Mouse (Mus musculus) ES-Bruce4 (cell line): Measurements from ENCODE around the gene 2410002F23Rik. TPM values are rescaled to one million over a fixed set of nuclear protein-coding genes. Genes with fewer than 3 reads are reported as not detected.
A peak's percentile ranks its signal among the peaks of the same experiment; 100 is the strongest.

Source experiments
- H3K27ac ChIP-seq: 2 replicates; pipeline ENCODE4 v1.5.1; 2012; ENCODE audit warnings: low read length, inconsistent platforms; ENCODE audit not compliant: insufficient read depth
- H3K27me3 ChIP-seq: 2 replicates; pipeline ENCODE4 v1.6.1; 2012; ENCODE audit warnings: mild to moderate bottlenecking, low read length, inconsistent platforms; ENCODE audit not compliant: control insufficient read depth, poor library complexity, insufficient read depth, severe bottlenecking
- H3K36me3 ChIP-seq: 2 replicates; pipeline ENCODE4 v1.6.1; 2012; ENCODE audit warnings: inconsistent platforms, mild to moderate bottlenecking, low read length, moderate library complexity; ENCODE audit not compliant: control insufficient read depth, poor library complexity, insufficient read depth, severe bottlenecking
- H3K4me1 ChIP-seq: one replicate; pipeline ENCODE4 v1.8.1; 2011; ENCODE audit warnings: low read length; ENCODE audit not compliant: control insufficient read depth, insufficient read depth
- H3K4me3 ChIP-seq: 2 replicates; pipeline ENCODE4 v1.5.1; 2011; ENCODE audit warnings: low read depth, mild to moderate bottlenecking, low read length
- H3K9ac ChIP-seq: 2 replicates; pipeline ENCODE4 v1.6.1; 2012; ENCODE audit warnings: low read depth, mild to moderate bottlenecking, inconsistent platforms; ENCODE audit not compliant: poor library complexity, severe bottlenecking
- H3K9me3 ChIP-seq: replicated peaks from 2 replicates; pipeline ENCODE4 v1.6.1; 2012; ENCODE audit warnings: mild to moderate bottlenecking, low read length, inconsistent platforms; ENCODE audit not compliant: control insufficient read depth, poor library complexity, insufficient read depth, severe bottlenecking
- CTCF ChIP-seq: IDR thresholded peaks from one replicate; pipeline ENCODE4 v1.8.1; 2011; ENCODE audit warnings: low read depth, low read length
- EP300 ChIP-seq: IDR thresholded peaks from 2 replicates; pipeline ENCODE4 v1.6.1; 2011; ENCODE audit warnings: low read depth, low read length; ENCODE audit not compliant: insufficient read depth
- POLR2A ChIP-seq: IDR thresholded peaks from one replicate; pipeline ENCODE4 v1.8.1; 2011; ENCODE audit warnings: low read length; ENCODE audit not compliant: insufficient read depth
- polyA plus RNA-seq: library from polyadenylated mRNA; stranded (reverse); fragments of >200 nt; gene quantifications from 2 replicates; pipeline ENCODE4 v1.2.4, GENCODE M21; 2011; ENCODE audit warnings: low read depth; ENCODE audit not compliant: missing spikeins, insufficient read depth, insufficient read length

Gene 2410002F23Rik
- polyA plus RNA-seq, 1 experiment, result 76.7 TPM

DNA sequence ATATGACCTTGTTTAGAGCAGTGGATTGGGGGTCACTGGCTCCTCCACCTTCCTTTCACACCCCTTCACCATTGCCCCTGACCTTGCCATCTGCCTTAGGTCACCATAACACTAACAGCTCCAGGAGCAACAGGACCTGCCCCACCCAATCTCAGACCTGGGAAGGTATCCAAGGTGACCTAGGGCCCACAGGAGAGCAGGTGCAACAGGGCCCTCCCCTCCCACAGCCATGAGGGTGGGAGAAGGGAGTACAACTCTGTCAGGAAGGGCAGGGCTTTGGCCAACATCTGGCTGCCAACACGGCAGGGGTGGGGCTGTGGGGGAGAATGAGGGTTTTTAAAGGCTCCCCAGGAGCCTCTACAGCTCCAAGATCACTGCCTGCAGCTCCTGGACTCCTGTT, 21.4 kb upstream of the 2410002F23Rik start, which contains the start of gene Klk1:
Gene Klk1 (plus strand): TSS at position 285 of the 400 bp plus-strand sequence.
- H3K9ac ChIP-seq, result no peak within 1 kb of the TSS
- H3K4me3 ChIP-seq, result no peak within 1 kb of the TSS
- H3K27me3 ChIP-seq, result no peaks in the 10 kb centered on the region
- H3K4me1 ChIP-seq, result no peaks in the 10 kb centered on the region
- H3K36me3 ChIP-seq, result no peaks in the 10 kb centered on the region
- H3K9me3 ChIP-seq, result no peaks in the 10 kb centered on the region
- peak; percentile 78; the same call in 1 of the 2 replicates for TF ChIP-seq EP300
- no peak for TF ChIP-seq POLR2A
- TF ChIP-seq CTCF, result no peak
- no peak within 1 kb of the TSS for H3K27ac ChIP-seq

GRCm38 (mm10) chr7:44235909-44236308, 10.6 kb upstream of the 2410002F23Rik start, which contains the start of gene Gm36864:
TSS of gene Gm36864 (plus strand) at chr7:44236177.
- Histone ChIP-seq H3K36me3 (no peaks in the 10 kb centered on the region), H3K4me3 (no peak within 1 kb of the TSS), H3K27me3 (no peaks in the 10 kb centered on the region), H3K27ac (no peak within 1 kb of the TSS), H3K9me3 (no peaks in the 10 kb centered on the region), H3K4me1 (no peaks in the 10 kb centered on the region), H3K9ac (no peak within 1 kb of the TSS)
- no peak for TF ChIP-seq CTCF
- no peak for TF ChIP-seq EP300
- TF ChIP-seq POLR2A, result no peak

DNA sequence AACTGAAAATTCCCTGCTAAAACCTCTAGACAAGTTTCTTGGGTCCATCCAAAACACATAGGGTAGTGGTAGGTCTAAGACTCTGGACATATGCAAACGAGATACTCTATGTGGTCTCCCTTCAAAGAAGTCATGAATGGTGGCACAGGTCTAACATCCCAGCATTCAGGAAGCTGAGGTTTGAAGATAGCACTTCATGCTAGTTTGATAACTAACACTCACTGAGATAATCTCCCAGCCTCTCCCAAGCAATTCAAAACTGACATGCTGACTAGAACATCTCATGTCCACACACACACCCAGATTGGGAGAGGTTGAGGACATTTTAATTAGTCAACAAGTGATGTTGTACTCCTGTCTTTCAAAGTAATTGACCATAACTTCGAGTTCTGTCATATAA, 6.6 kb upstream of the 2410002F23Rik start:
- Histone ChIP-seq H3K27ac (no peak overlapping the region), H3K4me1 (no peaks in the 10 kb centered on the region), H3K4me3 (no peak overlapping the region), H3K36me3 (no peaks in the 10 kb centered on the region), H3K9me3 (no peaks in the 10 kb centered on the region), H3K9ac (no peak overlapping the region), H3K27me3 (no peaks in the 10 kb centered on the region)
- TF ChIP-seq POLR2A (no peak), EP300 (no peak), CTCF (no peak)

GRCm38 (mm10) chr7:44240712-44241111, 5.8 kb upstream of the 2410002F23Rik start:
- H3K27ac ChIP-seq, result no peak overlapping the region
- no peaks in the 10 kb centered on the region for H3K27me3 ChIP-seq
- no peak overlapping the region for H3K9ac ChIP-seq
- H3K36me3 ChIP-seq, result no peaks in the 10 kb centered on the region
- TF ChIP-seq EP300 (no peak), CTCF (no peak), POLR2A (no peak)
- H3K4me3 ChIP-seq, result no peak overlapping the region
- no peaks in the 10 kb centered on the region for H3K4me1 ChIP-seq
- no peaks in the 10 kb centered on the region for H3K9me3 ChIP-seq

DNA sequence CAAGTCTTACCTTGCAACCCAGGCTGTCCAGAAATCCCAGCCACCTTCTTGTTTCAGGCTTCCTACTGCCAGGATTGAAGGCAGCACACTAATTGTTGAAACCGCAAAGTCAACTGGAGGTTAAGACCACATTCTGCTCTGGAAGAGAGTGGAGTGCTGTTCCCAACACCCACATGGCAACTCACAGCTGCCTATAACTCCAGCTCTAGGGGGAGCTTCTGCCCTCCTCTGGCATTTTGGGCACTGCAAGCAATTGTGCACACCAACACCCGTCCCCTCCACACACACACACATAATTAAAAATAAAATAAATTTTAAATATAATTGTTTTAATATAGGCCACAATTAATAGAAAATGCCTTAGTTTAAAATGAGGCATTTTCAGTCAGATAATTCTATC, 5.4 kb upstream of the 2410002F23Rik start:
- H3K27me3 ChIP-seq, result no peaks in the 10 kb centered on the region
- no peaks in the 10 kb centered on the region for H3K9me3 ChIP-seq
- no peak overlapping the region for H3K4me3 ChIP-seq
- no peaks in the 10 kb centered on the region for H3K36me3 ChIP-seq
- H3K9ac ChIP-seq, result no peak overlapping the region
- H3K27ac ChIP-seq, result no peak overlapping the region
- H3K4me1 ChIP-seq, result no peaks in the 10 kb centered on the region
- TF ChIP-seq CTCF (no peak), EP300 (no peak), POLR2A (no peak)

GRCm38 (mm10) chr7:44244080-44244479, 2.4 kb upstream of the 2410002F23Rik start:
- TF ChIP-seq CTCF (no peak), POLR2A (no peak), EP300 (no peak)
- Histone ChIP-seq H3K4me3 (no peak overlapping the region), H3K27ac (no peak overlapping the region), H3K4me1 (no peaks in the 10 kb centered on the region), H3K36me3 (peaks cover 16% of the 10 kb centered on the region), H3K27me3 (no peaks in the 10 kb centered on the region), H3K9me3 (no peaks in the 10 kb centered on the region), H3K9ac (no peak overlapping the region)
